Mouse (Mus musculus) kidney, embryonic 14.5 days (tissue): ENCODE measurements at regions not wholly inside any gene's neighbourhood (a gene's known extent, or its start where the extent isn't known, plus 50 kb on each side); places are given as distances from the start of the nearest gene placed in this dataset.

Experiments used
- ATAC-seq: fragments of 200-750 bp; cut with Nextera tagmentation; 2 replicates; pipeline ENCODE4 v1.8.0; 2017; ENCODE audit warnings: moderate number of reproducible peaks, mild to moderate bottlenecking, moderate TSS enrichment, moderate library complexity; ENCODE audit not compliant: low FRiP score, low TSS enrichment
- H3K27ac ChIP-seq: fragments of 300-500 bp; sonication (generic); 2 replicates; pipeline ENCODE4 v1.5.1; 2014; ENCODE audit warnings: low read depth, mild to moderate bottlenecking, low read length, moderate library complexity, mixed read lengths
- H3K27me3 ChIP-seq: fragments of 300-500 bp; sonication (generic); 2 replicates; pipeline ENCODE4 v1.6.1; 2014; ENCODE audit warnings: mild to moderate bottlenecking, low read length; ENCODE audit not compliant: control insufficient read depth, insufficient read depth
- H3K36me3 ChIP-seq: fragments of 300-500 bp; sonication (generic); 2 replicates; pipeline ENCODE4 v1.6.1; 2014; ENCODE audit warnings: low read length, mixed read lengths; ENCODE audit not compliant: control insufficient read depth, insufficient read depth
- H3K4me1 ChIP-seq: fragments of 300-500 bp; sonication (generic); 2 replicates; pipeline ENCODE4 v1.6.1; 2014; ENCODE audit warnings: low read length, mixed read lengths; ENCODE audit not compliant: control insufficient read depth, insufficient read depth
- H3K4me2 ChIP-seq: fragments of 300-500 bp; sonication (generic); replicated peaks from 2 replicates; pipeline ENCODE4 v1.6.1; 2014; ENCODE audit warnings: low read depth, mild to moderate bottlenecking, low read length
- H3K4me3 ChIP-seq: fragments of 300-500 bp; sonication (generic); 2 replicates; pipeline ENCODE4 v1.5.1; 2014; ENCODE audit warnings: mild to moderate bottlenecking, low read length
- H3K9ac ChIP-seq: fragments of 300-500 bp; sonication (generic); 2 replicates; pipeline ENCODE4 v1.6.1; 2014; ENCODE audit warnings: low read depth, mild to moderate bottlenecking, low read length, moderate library complexity
- H3K9me3 ChIP-seq: fragments of 300-500 bp; sonication (generic); 2 replicates; pipeline ENCODE4 v1.6.1; 2016; ENCODE audit warnings: low read length; ENCODE audit not compliant: control insufficient read depth
- WGBS: fragments of 180-500 bp; shearing (Covaris S2); extraction: QIAGEN DNeasy Blood & Tissue Kit; methylation state at CpG from one replicate; pipeline ENCODE4 v1.1.7; 2014; 5-methylcytosine and 5-hydroxymethylcytosine counted together

DNA sequence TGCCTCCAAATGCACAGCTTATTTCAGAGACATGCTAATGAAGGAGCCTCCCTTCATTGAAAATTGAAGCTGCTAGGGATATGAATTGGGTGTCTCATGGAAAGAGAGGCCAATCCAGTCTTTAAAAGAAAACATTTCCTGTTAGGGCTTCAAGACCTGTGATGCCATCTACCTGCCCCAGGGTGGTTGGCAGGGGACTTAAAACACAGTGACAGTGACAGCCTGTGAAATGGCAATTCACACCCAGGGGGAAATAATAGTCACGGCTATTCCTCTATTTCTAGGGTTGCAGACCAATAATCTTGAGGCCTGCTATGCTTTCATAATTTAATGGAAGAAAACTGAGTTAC, 207.4 kb upstream of the Ccdc122 start:
- H3K9ac ChIP-seq: no peak overlapping the region
- no peaks in the 10 kb centered on the region for H3K9me3 ChIP-seq
- WGBS: 82% methylated on average over 1 of the region's 1 CpGs
- H3K36me3 ChIP-seq: no peaks in the 10 kb centered on the region
- no peak overlapping the region for H3K4me3 ChIP-seq
- H3K27me3 ChIP-seq: no peaks in the 10 kb centered on the region
- H3K4me1 ChIP-seq: no peaks in the 10 kb centered on the region
- ATAC-seq: no peak
- no peak overlapping the region for H3K27ac ChIP-seq
- H3K4me2 ChIP-seq: no peak overlapping the region

DNA sequence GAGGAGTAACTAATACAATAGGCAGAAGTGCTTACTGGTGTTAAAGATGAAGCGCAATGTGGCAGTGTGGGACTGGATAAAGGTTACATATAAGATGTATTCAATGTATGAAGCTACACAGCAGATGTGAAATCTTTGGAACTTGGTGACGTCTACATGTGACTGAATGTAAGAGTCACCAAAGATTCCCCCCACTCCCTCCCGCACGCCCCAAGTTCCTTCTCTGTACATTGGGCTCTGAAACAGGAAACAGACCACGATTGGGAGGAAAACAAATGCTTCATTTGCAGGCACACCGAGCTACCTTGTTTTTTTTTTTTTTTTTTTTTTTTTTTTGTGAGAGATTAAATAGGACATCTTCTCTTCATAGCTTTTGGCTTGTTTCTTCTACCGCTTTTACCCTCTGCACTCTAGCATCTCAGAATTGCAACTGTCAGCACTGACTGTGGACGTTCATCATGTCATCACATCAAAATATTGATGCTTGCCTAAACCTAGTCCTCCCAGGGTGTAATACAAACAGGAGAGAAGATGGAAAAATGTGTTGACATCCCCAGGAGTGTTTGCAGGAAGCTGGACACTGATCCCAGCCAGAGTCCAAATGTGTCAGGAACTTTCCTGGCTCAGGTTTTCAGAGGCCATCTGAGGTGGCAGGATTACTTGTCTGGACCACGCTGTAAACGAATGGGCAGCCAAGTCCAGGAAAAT, 208.0 kb upstream of the Ccdc122 start:
- Histone ChIP-seq H3K9me3 (no peaks in the 10 kb centered on the region), H3K4me2 (no peak overlapping the region), H3K36me3 (no peaks in the 10 kb centered on the region), H3K4me1 (no peaks in the 10 kb centered on the region), H3K4me3 (no peak overlapping the region), H3K27ac (no peak overlapping the region), H3K27me3 (no peaks in the 10 kb centered on the region), H3K9ac (no peak overlapping the region)
- WGBS: 68% methylated on average over 10 of the region's 10 CpGs
- no peak for ATAC-seq

DNA sequence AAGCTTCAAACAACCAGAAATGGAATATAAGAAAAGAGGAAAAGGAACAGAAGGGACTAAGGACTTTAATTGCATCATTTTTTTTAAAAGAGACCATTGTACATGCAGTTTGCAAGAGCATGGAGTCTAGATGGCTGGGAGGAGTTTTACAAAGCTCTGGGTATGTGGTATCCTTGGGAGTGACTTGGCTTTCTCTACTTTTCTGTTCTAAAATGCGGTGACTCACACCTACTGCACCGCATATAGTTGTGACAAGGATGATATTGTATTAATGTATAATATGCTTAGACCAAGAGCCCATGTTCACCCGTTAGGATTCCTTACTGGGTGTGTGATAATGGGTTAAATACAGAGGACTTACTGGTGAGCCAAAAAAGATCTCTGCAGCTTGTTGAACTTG, 212.5 kb upstream of the Ccdc122 start:
- no peaks in the 10 kb centered on the region for H3K27me3 ChIP-seq
- no peak overlapping the region for H3K9ac ChIP-seq
- peaks cover 10% of the 10 kb centered on the region for H3K4me1 ChIP-seq
- 97% methylated on average over 3 of the region's 3 CpGs for WGBS
- no peak overlapping the region for H3K27ac ChIP-seq
- ATAC-seq: no peak
- no peak overlapping the region for H3K4me3 ChIP-seq
- H3K36me3 ChIP-seq: no peaks in the 10 kb centered on the region
- no peak overlapping the region for H3K4me2 ChIP-seq
- H3K9me3 ChIP-seq: no peaks in the 10 kb centered on the region

DNA sequence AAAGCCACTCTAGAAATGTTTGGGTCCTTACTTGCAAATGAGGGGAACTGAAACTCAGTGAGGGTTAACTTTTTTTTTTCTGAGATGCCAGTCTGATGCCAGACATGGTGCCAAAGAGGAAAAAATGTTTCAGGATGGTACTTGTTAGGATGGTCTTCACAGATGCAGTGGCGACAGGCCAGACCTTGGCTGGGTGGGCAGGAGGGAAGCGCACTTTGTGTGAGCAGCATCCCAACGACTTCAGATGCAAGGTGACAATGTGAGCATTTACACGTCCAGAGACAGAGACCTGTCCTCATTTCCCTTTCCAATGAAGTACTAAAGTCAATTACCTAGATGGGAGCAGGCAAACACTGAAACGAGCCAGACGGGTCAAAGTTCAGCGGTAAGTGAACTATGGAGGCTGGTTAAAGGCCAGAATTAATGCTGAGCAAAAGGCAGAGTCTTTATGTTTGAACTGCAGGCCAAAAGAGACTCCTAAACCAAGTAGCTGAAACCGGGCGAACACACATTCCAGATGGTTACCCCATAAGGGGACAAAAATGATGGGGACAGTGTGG, 213.7 kb upstream of the Ccdc122 start:
- Histone ChIP-seq H3K27me3 (no peaks in the 10 kb centered on the region), H3K4me1 (peaks cover 15% of the 10 kb centered on the region), H3K4me3 (no peak overlapping the region), H3K9me3 (no peaks in the 10 kb centered on the region), H3K27ac (no peak overlapping the region), H3K9ac (no peak overlapping the region), H3K36me3 (no peaks in the 10 kb centered on the region), H3K4me2 (no peak overlapping the region)
- no peak for ATAC-seq
- 77% methylated on average over 9 of the region's 9 CpGs for WGBS

DNA sequence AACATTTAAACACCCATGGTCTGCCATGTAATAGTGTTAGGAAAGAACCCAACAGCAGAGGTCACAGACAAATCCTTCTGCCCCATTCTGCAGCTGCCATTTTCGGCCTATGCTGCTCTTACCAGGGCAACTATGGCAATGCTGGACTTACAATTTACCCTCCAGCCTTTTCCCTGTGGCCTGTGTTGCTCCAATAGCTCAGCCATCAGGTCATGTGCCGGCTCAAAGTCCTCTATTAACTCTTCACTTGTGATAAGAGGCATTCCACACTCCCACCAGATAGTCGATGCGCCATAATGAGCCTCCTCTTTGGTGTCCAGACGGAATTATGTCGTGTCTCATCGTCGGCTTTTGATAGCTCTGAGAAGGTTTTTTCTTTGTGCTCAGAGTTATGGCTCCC, 214.7 kb upstream of the Ccdc122 start:
- Histone ChIP-seq H3K4me1 (peaks cover 23% of the 10 kb centered on the region), H3K9me3 (no peaks in the 10 kb centered on the region), H3K4me3 (no peak overlapping the region), H3K27me3 (no peaks in the 10 kb centered on the region), H3K27ac (no peak overlapping the region), H3K36me3 (no peaks in the 10 kb centered on the region), H3K9ac (no peak overlapping the region), H3K4me2 (no peak overlapping the region)
- ATAC-seq: no peak
- 65% methylated on average over 8 of the region's 8 CpGs for WGBS

DNA sequence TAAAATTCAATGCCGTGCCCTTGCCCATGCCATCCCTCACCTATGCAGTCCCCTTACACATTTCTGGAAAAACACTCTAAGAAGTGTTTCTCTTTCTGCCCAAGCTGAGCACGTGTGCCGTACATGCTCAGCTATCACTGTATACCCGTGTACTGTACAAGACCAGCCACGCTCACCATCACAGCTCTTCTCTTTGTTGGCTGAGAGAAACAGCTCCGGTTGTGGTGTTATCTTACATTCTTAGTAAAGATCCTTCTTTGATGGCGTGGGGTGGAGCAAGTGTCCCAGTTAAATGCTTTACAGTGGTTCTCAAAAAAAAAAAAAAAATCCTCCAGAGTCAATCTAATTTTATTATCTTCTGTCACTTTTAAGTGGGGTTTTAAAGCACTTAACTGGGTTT, 215.1 kb upstream of the Ccdc122 start:
- Histone ChIP-seq H3K4me1 (peaks cover 24% of the 10 kb centered on the region), H3K9ac (no peak overlapping the region), H3K4me2 (no peak overlapping the region), H3K4me3 (no peak overlapping the region), H3K9me3 (no peaks in the 10 kb centered on the region), H3K36me3 (no peaks in the 10 kb centered on the region), H3K27ac (no peak overlapping the region), H3K27me3 (no peaks in the 10 kb centered on the region)
- peak; percentile 53; the same call in 1 of the 2 replicates for ATAC-seq
- 48% methylated on average over 7 of the region's 7 CpGs for WGBS

DNA sequence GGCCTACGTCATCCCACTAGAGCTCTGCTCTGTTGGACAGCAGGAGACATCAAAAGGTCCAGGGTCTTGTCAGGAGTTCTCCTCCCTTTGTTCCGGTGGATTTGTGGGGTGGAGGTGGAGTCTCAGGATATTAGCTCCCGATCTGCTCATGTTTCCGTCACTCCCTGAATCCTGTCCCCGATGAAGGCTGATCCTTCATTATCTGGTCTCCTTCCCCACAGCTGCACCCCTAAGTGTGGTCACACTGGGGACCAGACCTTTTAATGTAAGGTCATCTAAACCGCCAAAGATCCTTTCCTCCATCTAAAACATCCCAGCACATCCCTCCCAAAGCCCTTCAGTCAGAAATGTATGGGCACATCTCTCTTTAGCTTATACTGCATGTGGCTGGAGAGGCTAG, 215.6 kb upstream of the Ccdc122 start:
- Histone ChIP-seq H3K27me3 (no peaks in the 10 kb centered on the region), H3K36me3 (no peaks in the 10 kb centered on the region), H3K9ac (no peak overlapping the region), H3K4me3 (no peak overlapping the region), H3K9me3 (no peaks in the 10 kb centered on the region), H3K4me2 (no peak overlapping the region), H3K27ac (no peak overlapping the region), H3K4me1 (peaks cover 24% of the 10 kb centered on the region)
- WGBS: 35% methylated on average over 6 of the region's 6 CpGs
- no peak for ATAC-seq

DNA sequence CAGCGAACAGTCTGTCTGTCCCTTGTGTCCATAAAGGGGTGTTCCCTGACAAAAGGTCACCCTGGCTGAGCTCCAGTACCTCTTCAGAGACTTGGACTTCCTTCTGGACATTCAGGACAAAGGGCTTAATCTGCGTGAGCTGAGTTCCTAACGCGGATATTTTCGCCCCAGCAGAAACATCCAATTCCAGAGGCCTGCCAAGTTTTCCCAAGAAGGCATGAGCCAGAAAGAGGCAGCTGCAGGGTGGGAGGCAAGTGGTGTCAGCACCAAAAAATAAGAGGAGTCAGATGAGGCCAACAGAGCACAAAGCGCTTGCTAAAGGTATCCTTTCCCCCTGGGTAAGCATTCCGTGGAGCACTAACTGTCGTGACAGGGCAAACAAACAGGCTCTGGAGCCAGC, 216.9 kb upstream of the Ccdc122 start:
- no peaks in the 10 kb centered on the region for H3K27me3 ChIP-seq
- H3K9me3 ChIP-seq: no peaks in the 10 kb centered on the region
- peak overlapping the region; percentile 51; the same call in 1 of the 2 replicates for H3K27ac ChIP-seq
- no peaks in the 10 kb centered on the region for H3K36me3 ChIP-seq
- H3K4me3 ChIP-seq: no peak overlapping the region
- ATAC-seq: no peak
- no peak overlapping the region for H3K4me2 ChIP-seq
- WGBS: 42% methylated on average over 8 of the region's 8 CpGs
- H3K4me1 ChIP-seq: peaks cover 24% of the 10 kb centered on the region
- H3K9ac ChIP-seq: no peak overlapping the region

DNA sequence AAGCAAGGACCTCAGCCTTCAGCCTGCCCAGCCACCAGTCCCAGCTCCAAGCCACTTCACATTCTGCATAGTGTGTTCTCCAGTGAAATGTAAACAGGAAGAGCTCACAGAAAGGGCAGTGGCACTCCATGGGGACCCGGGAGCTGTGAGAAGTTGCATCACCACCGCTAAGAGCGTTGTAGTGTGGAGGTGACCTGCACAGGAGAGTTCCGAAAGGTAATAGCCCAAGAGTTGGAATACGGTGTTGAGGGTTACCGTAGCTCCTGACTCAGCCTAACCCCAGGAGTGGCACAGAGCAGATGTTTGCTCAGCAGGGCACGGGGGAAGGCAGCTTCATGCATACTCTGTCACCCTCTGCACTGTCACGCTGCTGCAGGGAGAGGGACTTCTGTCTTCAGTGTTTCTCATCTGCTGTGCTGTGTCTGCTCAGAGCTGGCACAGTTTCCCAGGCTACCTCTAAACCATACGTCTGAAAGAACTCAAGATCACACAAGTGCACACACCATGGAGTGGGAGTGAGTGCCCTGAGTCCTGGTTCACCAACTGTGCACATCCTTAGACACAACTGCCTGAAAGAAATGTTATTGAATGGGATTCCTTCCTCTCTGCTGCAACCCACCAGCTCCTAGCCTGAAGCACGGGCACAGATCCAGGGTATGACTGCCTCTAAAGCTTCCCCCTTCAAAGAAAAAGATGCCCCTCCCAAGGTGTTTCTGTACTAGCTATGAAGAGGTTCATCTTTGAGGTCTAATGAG, 218.1 kb upstream of the Ccdc122 start:
- Histone ChIP-seq H3K27ac (no peak overlapping the region), H3K4me2 (no peak overlapping the region), H3K9me3 (no peaks in the 10 kb centered on the region), H3K4me1 (peaks cover 31% of the 10 kb centered on the region), H3K9ac (no peak overlapping the region), H3K36me3 (no peaks in the 10 kb centered on the region), H3K4me3 (no peak overlapping the region), H3K27me3 (no peaks in the 10 kb centered on the region)
- no peak for ATAC-seq
- WGBS: 65% methylated on average over 10 of the region's 10 CpGs
